Mouse (Mus musculus) heart, adult 2 months (tissue): ENCODE data around the gene Ttc37. TPM values are rescaled to one million over a fixed set of nuclear protein-coding genes. Genes with fewer than 3 reads are reported as not detected.

Experiments used
- DNase-seq, 2 experiments: peaks; one replicate each; pipeline ENCODE4 v3.0.0; 2021
- H3K27ac ChIP-seq: fragments of 200-600 bp; 2 replicates; pipeline ENCODE4 v1.8.1; 2022
- H3K27me3 ChIP-seq: fragments of 200-500 bp; 2 replicates; pipeline ENCODE4 v1.6.1; 2012; ENCODE audit warnings: mild to moderate bottlenecking, low read length, inconsistent platforms, mixed read lengths; ENCODE audit not compliant: control insufficient read depth, insufficient read depth
- H3K36me3 ChIP-seq: fragments of 200-500 bp; 2 replicates; pipeline ENCODE4 v1.6.1; 2012; ENCODE audit warnings: low read length, inconsistent platforms; ENCODE audit not compliant: control insufficient read depth, insufficient read depth
- H3K4me1 ChIP-seq: fragments of 200-500 bp; 2 replicates; pipeline ENCODE4 v1.6.1; 2011; ENCODE audit warnings: low read length; ENCODE audit not compliant: control insufficient read depth, insufficient read depth
- H3K4me3 ChIP-seq: fragments of 200-600 bp; 2 replicates; pipeline ENCODE4 v1.8.1; 2022
- H3K79me2 ChIP-seq: fragments of 200-500 bp; replicated peaks from 2 replicates; pipeline ENCODE4 v1.6.1; 2012; ENCODE audit warnings: mild to moderate bottlenecking, inconsistent platforms, low read length, moderate library complexity, mixed read lengths; ENCODE audit not compliant: control insufficient read depth, insufficient read depth
- H3K9ac ChIP-seq: fragments of 200-500 bp; 2 replicates; pipeline ENCODE4 v1.6.1; 2012; ENCODE audit warnings: low read depth, mild to moderate bottlenecking, control low read depth, inconsistent platforms, low read length, mixed read lengths
- CTCF ChIP-seq: fragments of 200-600 bp; IDR thresholded peaks from 2 replicates; pipeline ENCODE4 v1.8.1; 2022; ENCODE audit warnings: antibody characterized with exemption, mild to moderate bottlenecking, moderate library complexity
- EP300 ChIP-seq: fragments of 200-500 bp; IDR thresholded peaks from 2 replicates; pipeline ENCODE4 v1.6.1; 2011; ENCODE audit warnings: low read depth, low read length, control low read depth; ENCODE audit not compliant: insufficient read depth
- POLR2A ChIP-seq: fragments of 200-500 bp; IDR thresholded peaks from 2 replicates; pipeline ENCODE4 v1.6.1; 2011; ENCODE audit warnings: mild to moderate bottlenecking, low read depth, low read length, control low read depth; ENCODE audit not compliant: insufficient read depth
- WGBS: fragments of 180-500 bp; shearing (Covaris S2); methylation state at CpG from one replicate; pipeline ENCODE4 v1.1.7; 2018; 5-methylcytosine and 5-hydroxymethylcytosine counted together
- intact Hi-C: fragments of 180-260 bp; cut with DNase I; formaldehyde crosslinking; loops from one replicate; pipeline ENCODE4 v1.15.1; 2025
- polyA plus RNA-seq: library from polyadenylated mRNA; depleted of rRNA; stranded (reverse); fragments of >200 nt; gene quantifications from 2 replicates; pipeline ENCODE4 v1.2.3, GENCODE M21; 2012
- total RNA-seq, 2 experiments: library from RNA; stranded (reverse); gene quantifications; 2 replicates each; pipeline ENCODE4 v1.2.3; 2021

Gene Ttc37
- total and polyA plus RNA-seq, 3 experiments, result 5.0 to 11.1 (median 10.3) TPM

DNA sequence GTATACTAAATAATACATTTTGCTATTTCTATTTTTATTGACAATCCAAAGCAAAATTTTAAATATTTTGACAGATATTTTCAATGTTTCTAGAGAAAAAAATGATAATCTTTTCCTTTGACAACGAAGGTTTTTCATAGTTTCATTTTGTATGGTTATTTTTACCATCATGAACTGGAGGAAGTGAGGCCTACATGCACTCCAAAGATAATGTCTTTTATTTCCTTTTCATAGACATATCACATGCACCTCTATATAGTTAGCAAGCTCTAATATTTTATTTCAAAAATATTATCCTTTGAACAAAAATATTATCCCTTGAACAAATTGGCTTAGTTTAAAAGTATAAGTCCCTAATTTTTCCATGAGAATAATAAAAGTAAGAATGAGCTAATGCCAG is 24.2 kb upstream of the Ttc37 start:
- Histone ChIP-seq H3K79me2 (no peaks in the 10 kb centered on the region), H3K4me1 (peaks cover 1% of the 10 kb centered on the region; the same call in 1 of the 2 replicates), H3K27me3 (no peaks in the 10 kb centered on the region), H3K9ac (no peak overlapping the region), H3K4me3 (no peak overlapping the region), H3K36me3 (no peaks in the 10 kb centered on the region; the same call in 1 of the 2 replicates), H3K27ac (peak overlapping the region; percentile 11)
- WGBS, result 48% methylated on average over 1 of the region's 1 CpGs
- no peak for TF ChIP-seq CTCF
- TF ChIP-seq POLR2A, result no peak
- no peak for TF ChIP-seq EP300
- intact Hi-C loops, result no loop called here
- no peak for DNase-seq

DNA sequence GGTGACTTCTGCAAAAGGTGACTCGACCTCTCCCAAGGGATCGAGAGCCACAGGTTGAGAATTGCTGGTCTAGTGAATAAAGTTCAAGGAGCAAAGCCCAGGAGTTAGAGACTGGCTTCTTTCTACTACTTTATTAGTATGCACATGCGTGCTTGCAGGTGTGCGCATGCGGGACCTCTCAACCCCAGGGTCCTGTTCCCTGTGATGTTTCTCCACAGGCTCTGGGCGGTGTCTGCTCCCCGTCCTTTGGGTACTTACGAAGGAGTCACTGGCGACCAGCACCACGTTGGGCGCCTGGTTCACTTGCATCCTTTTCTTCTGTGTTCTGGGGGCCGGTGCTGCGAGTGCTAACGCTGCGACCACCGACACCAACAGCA is 430 bp upstream of the Ttc37 start:
- Histone ChIP-seq H3K27me3 (no peaks in the 10 kb centered on the region), H3K9ac (peak overlapping the region; percentile 83), H3K79me2 (no peaks in the 10 kb centered on the region), H3K36me3 (no peaks in the 10 kb centered on the region; the same call in 1 of the 2 replicates), H3K27ac (peak overlapping the region; percentile 89), H3K4me3 (peak overlapping the region; percentile 85), H3K4me1 (no peaks in the 10 kb centered on the region; the same call in none of the 2 replicates)
- 2% methylated on average over 16 of the region's 16 CpGs for WGBS
- intact Hi-C loops, result loop anchor here (2.0 to 5.0 kb wide), 2 partner anchors 79 to 156 kb away; partner anchors contain the start of genes Rfesd and Rhobtb3
- TF ChIP-seq CTCF (no peak), POLR2A (no peak), EP300 (no peak)
- DNase-seq, result no peak

DNA sequence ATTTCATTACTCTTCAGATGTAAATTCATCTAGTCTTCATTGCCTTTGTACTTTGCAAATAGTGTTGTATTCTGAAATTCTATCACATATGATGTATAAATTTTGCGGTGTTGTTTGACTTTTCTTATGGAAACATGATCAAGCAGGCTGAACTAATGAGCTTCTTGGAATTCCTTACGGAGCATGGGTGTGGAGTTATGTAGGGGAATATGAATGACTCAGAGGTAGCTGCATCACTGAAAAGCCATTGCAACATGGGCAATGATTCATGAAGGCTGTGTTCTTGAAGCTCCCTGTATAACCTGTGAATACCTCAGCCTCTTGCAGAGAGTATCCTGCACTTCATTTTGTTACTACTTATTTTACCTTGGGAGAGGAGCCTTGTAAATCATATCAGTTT is 3.5 kb downstream of the Ttc37 start:
- no peak for DNase-seq
- no peaks in the 10 kb centered on the region; the same call in 1 of the 2 replicates for H3K36me3 ChIP-seq
- H3K79me2 ChIP-seq, result no peaks in the 10 kb centered on the region
- no peak overlapping the region for H3K4me3 ChIP-seq
- H3K27ac ChIP-seq, result no peak overlapping the region
- WGBS, result 95% methylated on average over 2 of the region's 2 CpGs
- no peaks in the 10 kb centered on the region for H3K27me3 ChIP-seq
- intact Hi-C loops, result loop anchor here (10.0 kb wide), 1 partner anchor 397 kb away; the partner anchor contains the start of gene Ell2
- TF ChIP-seq POLR2A (no peak), EP300 (no peak), CTCF (no peak)
- no peaks in the 10 kb centered on the region; the same call in none of the 2 replicates for H3K4me1 ChIP-seq
- no peak overlapping the region for H3K9ac ChIP-seq

DNA sequence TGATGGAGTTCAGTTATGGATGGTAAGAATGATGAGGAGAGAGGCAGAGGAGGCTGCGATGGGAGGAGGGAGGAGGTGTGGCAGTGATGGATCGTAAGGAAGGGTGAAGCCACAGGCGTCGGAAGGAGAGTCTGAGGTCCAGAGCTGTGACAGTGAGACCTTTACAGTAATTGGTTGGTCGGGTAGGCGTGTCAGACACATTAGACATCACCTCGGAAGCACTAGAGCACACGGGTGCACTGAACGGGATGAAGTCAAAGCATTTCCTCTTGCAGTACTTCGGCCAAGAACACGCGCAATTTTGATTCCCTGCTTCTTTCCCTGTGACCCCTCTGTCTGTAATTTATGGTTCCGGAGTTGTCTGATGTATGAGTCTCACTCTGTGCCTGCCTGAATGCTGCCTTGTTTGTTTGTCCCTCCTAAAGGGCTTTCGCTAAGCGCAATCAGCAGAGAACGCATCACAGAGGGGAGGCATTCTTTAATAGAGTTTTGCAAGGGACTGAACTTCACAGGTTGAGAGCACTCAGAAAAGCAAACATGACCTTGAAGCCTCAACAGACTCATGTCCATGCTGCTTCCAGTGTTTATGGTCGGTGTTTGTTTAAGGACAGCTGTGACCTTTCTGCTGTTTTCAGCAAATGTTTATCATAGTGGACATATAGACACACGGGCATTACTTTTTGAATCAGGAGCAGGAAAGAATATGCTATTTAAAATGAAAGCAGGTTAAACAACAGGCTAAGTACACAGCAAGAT is 10.7 kb downstream of the Ttc37 start:
- Histone ChIP-seq H3K79me2 (no peaks in the 10 kb centered on the region; the same call in 1 of the 2 replicates), H3K36me3 (no peaks in the 10 kb centered on the region), H3K9ac (no peak overlapping the region), H3K4me3 (no peak overlapping the region), H3K27ac (no peak overlapping the region), H3K4me1 (no peaks in the 10 kb centered on the region), H3K27me3 (no peaks in the 10 kb centered on the region)
- 90% methylated on average over 18 of the region's 18 CpGs for WGBS
- intact Hi-C loops, result loop anchor here (10.0 kb wide), 1 partner anchor 404 kb away; the partner anchor contains the start of gene Ell2
- no peak for TF ChIP-seq EP300
- no peak for TF ChIP-seq POLR2A
- no peak for TF ChIP-seq CTCF
- DNase-seq, result no peak

DNA sequence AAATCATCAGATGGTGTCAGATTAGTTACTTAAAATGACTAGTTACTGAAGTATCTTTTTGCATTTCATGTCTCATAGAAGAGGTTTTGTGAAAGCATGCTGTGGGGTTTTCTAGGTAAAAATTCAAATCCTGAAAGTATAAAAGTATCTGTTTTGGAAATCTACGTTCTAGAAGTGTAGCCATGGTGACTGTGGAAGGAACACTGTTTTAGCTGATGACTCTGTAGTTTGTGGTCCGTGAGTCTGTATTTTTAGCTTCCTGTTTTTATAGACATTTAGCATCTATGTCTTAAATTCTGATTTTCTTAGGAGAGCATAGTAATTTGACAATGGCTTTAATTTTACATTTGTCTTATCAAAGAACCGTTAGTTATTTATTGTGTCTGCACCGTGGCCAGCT is 30.3 kb downstream of the Ttc37 start:
- TF ChIP-seq EP300, result no peak
- TF ChIP-seq CTCF, result no peak
- TF ChIP-seq POLR2A, result no peak
- 84% methylated on average over 4 of the region's 4 CpGs for WGBS
- no peak overlapping the region for H3K27ac ChIP-seq
- H3K79me2 ChIP-seq, result no peaks in the 10 kb centered on the region
- no peaks in the 10 kb centered on the region for H3K27me3 ChIP-seq
- no peak for DNase-seq
- H3K9ac ChIP-seq, result no peak overlapping the region
- no peaks in the 10 kb centered on the region for H3K4me1 ChIP-seq
- H3K36me3 ChIP-seq, result no peaks in the 10 kb centered on the region
- intact Hi-C loops, result no loop called here
- H3K4me3 ChIP-seq, result no peak overlapping the region

DNA sequence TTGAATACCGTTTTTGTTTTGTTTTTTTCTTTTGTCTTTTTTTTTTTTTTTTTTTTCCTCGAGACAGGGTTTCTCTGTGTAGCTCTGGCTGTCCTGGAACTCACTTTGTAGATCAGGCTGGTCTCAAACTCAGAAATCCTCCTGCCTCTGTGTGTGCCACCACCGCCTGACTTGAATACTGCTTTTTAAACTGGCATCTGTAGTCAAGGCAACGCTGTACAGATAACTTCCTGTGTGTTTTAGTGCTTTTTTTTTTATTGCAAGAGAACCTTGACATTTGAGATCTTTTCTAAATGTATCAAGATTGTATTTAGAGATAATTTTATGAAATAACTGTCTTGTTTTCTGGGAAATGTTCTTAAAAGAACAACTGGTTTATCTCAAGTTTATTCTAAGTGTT is 33.9 kb downstream of the Ttc37 start:
- Histone ChIP-seq H3K27me3 (no peaks in the 10 kb centered on the region), H3K36me3 (no peaks in the 10 kb centered on the region), H3K4me1 (no peaks in the 10 kb centered on the region), H3K27ac (no peak overlapping the region), H3K9ac (no peak overlapping the region), H3K4me3 (no peak overlapping the region), H3K79me2 (no peaks in the 10 kb centered on the region)
- intact Hi-C loops, result no loop called here
- TF ChIP-seq CTCF (no peak), EP300 (no peak), POLR2A (no peak)
- WGBS, result 88% methylated on average over 4 of the region's 4 CpGs
- DNase-seq, result no peak
